Mouse (Mus musculus) liver, adult 2 months (tissue): ENCODE measurements at regions not wholly inside any gene's neighbourhood (a gene's known extent, or its start where the extent isn't known, plus 50 kb on each side); places are given as distances from the start of the nearest gene placed in this dataset.

Experiments used
- DNase-seq: peaks from one replicate; pipeline ENCODE4 v3.0.0-alpha.2; 2011; ENCODE audit warnings: low read depth, low spot score; ENCODE audit errors: extremely low read depth
- H3K27ac ChIP-seq: fragments of 200-500 bp; replicated peaks from 2 replicates; pipeline ENCODE4 v1.5.1; 2012; ENCODE audit warnings: low read depth, mild to moderate bottlenecking, control low read depth, inconsistent platforms, low read length; ENCODE audit not compliant: insufficient read depth
- H3K27me3 ChIP-seq: fragments of 200-500 bp; 2 replicates; pipeline ENCODE4 v1.6.1; 2012; ENCODE audit warnings: mild to moderate bottlenecking, moderate library complexity, low read length, inconsistent platforms; ENCODE audit not compliant: control insufficient read depth, insufficient read depth
- H3K36me3 ChIP-seq: fragments of 200-500 bp; 2 replicates; pipeline ENCODE4 v1.6.1; 2012; ENCODE audit warnings: low read length, inconsistent platforms; ENCODE audit not compliant: control insufficient read depth, insufficient read depth
- H3K4me1 ChIP-seq: fragments of 200-500 bp; 2 replicates; pipeline ENCODE4 v1.6.1; 2011; ENCODE audit warnings: low read length; ENCODE audit not compliant: control insufficient read depth, insufficient read depth
- H3K4me3 ChIP-seq: fragments of 200-500 bp; 2 replicates; pipeline ENCODE4 v1.5.1; 2011; ENCODE audit warnings: low read depth, mild to moderate bottlenecking, control low read depth, low read length, moderate library complexity; ENCODE audit not compliant: insufficient read depth
- H3K79me2 ChIP-seq: fragments of 200-500 bp; 2 replicates; pipeline ENCODE4 v1.6.1; 2012; ENCODE audit warnings: inconsistent platforms, mild to moderate bottlenecking, low read length, moderate library complexity; ENCODE audit not compliant: control insufficient read depth, insufficient read depth
- H3K9ac ChIP-seq: fragments of 200-500 bp; 2 replicates; pipeline ENCODE4 v1.6.1; 2012; ENCODE audit warnings: low read depth, mild to moderate bottlenecking, control low read depth, inconsistent platforms, low read length
- CTCF ChIP-seq: fragments of 200-500 bp; IDR thresholded peaks from 2 replicates; pipeline ENCODE4 v1.5.1; 2011; ENCODE audit warnings: low read depth, low read length, control low read depth
- POLR2A ChIP-seq: fragments of 200-500 bp; IDR thresholded peaks from 2 replicates; pipeline ENCODE4 v1.6.1; 2011; ENCODE audit warnings: low read length, control low read depth; ENCODE audit not compliant: insufficient read depth; ENCODE audit errors: extremely low read depth
- WGBS: fragments of 180-500 bp; shearing (Covaris S2); methylation state at CpG from one replicate; pipeline ENCODE4 v1.1.7; 2018; 5-methylcytosine and 5-hydroxymethylcytosine counted together

DNA sequence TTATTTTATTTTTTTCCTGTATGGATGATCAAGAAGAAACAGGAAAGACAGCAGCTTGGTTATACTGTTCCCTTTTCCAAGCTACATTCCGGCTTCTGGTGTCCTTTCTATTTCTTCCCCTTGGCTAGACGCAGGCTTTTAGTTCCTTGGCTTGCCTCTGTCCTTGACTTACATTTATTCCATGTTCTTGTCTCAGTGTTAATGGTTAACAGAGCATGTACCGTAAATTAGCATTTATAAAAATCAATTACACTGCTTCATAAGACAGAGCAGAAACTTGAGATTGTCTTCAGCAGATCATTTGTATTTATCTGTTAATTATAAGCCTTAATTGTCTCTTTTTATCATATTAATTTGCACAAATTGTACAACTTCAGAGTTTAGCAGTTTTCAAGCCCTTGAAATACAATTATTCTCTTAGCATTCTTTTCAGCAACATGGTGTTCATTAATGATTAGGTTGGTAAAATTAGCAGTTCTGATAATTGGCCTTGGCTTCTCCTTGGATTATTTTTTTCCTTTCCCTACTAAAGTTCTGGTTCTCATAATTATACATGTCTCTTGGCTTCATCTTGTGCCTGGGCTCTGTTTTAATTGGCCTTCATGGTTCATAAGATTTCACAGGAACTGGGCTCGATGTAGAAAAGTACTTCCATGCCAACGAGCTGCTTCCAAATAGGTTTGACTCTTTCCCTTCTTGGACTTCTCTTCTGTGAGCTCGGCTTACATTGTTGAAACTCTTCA, 215.4 kb downstream of the Sptssa start:
- Histone ChIP-seq H3K27ac (no peak overlapping the region), H3K79me2 (no peaks in the 10 kb centered on the region), H3K27me3 (no peaks in the 10 kb centered on the region; the same call in 1 of the 2 replicates), H3K9ac (no peak overlapping the region), H3K36me3 (no peaks in the 10 kb centered on the region), H3K4me3 (no peak overlapping the region), H3K4me1 (peaks cover 4% of the 10 kb centered on the region; the same call in 1 of the 2 replicates)
- TF ChIP-seq POLR2A = no peak
- TF ChIP-seq CTCF = no peak
- 74% methylated on average over 6 of the region's 6 CpGs for WGBS
- DNase-seq = no peak

DNA sequence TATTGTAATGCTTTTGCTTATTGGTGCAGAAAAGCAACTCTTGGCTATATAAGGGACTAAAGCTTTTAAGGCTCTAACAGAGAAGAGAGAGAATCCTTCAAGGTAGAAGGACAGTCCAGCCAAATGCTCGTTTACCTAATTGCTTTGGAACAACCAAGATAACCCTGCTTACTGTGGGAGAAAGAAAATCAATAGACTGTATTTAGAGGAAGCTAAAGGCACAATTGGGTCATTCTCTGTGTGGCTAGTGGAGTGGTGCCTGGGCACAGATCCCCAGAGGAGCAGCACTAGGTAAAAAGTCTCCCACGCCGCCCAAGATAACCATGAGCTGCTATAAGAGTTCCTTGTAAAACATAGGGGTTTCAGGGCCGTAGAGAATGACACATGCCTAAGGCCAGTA, 217.6 kb downstream of the Sptssa start:
- no peaks in the 10 kb centered on the region; the same call in 1 of the 2 replicates for H3K27me3 ChIP-seq
- TF ChIP-seq POLR2A (no peak), CTCF (no peak)

DNA sequence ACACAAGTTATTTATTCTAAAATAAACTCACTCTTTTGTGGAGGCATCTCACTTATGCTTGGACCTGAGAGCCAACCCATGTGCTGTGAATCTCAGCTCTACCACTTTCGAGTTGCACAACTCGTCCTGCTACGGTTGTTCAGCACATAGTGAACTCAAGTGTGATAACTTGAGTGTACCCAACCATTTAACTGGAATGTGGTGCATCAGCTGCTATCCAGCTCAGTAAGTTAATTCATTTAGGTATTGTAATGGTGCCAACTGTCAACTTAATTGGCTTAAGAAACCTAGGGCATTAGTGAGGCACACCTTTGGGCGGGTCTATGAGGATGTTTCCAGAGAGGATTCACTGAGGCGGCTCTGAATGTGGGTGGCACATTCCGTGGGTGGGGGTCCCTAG, 221.6 kb upstream of the Egln3 start:
- TF ChIP-seq POLR2A = no peak
- no peak for TF ChIP-seq CTCF
- Histone ChIP-seq H3K4me1 (no peaks in the 10 kb centered on the region), H3K79me2 (no peaks in the 10 kb centered on the region), H3K36me3 (no peaks in the 10 kb centered on the region), H3K9ac (no peak overlapping the region), H3K27ac (no peak overlapping the region), H3K27me3 (no peaks in the 10 kb centered on the region), H3K4me3 (no peak overlapping the region)
- 86% methylated on average over 6 of the region's 6 CpGs for WGBS
- no peak for DNase-seq

More for the DNA sequence above, 217.6 kb downstream of the Sptssa start:
- no peak overlapping the region for H3K4me3 ChIP-seq
- DNase-seq = peak; percentile 92
- H3K9ac ChIP-seq = no peak overlapping the region
- no peaks in the 10 kb centered on the region for H3K36me3 ChIP-seq
- no peaks in the 10 kb centered on the region for H3K79me2 ChIP-seq
- H3K4me1 ChIP-seq = peaks cover 4% of the 10 kb centered on the region; the same call in 1 of the 2 replicates
- H3K27ac ChIP-seq = no peak overlapping the region
- WGBS = 23% methylated on average over 4 of the region's 4 CpGs

DNA sequence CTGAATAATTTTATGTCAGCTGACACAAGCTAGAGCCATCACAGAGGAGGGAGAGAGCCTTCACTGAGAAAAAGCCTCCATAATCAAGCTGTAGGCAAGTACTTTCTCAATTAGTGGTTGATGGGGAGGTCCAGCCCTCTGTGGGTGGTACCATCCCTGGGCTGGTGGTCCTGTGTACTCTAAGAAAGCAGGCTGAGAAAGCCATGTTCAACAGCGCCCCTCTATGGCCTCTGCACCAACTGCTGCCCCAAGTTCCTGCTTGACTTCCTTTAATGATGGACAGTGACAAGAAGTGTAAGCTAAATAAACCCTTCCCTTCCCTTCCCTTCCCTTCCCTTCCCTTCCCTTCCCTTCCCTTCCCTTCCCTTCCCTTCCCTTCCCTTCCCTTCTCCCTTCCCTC, 211.2 kb upstream of the Egln3 start:
- Histone ChIP-seq H3K9ac (no peak overlapping the region), H3K4me3 (no peak overlapping the region), H3K27me3 (no peaks in the 10 kb centered on the region), H3K36me3 (no peaks in the 10 kb centered on the region), H3K79me2 (no peaks in the 10 kb centered on the region), H3K4me1 (no peaks in the 10 kb centered on the region), H3K27ac (no peak overlapping the region)
- TF ChIP-seq POLR2A = no peak
- TF ChIP-seq CTCF = no peak
- no peak for DNase-seq
- 76% methylated on average over 1 of the region's 1 CpGs for WGBS

DNA sequence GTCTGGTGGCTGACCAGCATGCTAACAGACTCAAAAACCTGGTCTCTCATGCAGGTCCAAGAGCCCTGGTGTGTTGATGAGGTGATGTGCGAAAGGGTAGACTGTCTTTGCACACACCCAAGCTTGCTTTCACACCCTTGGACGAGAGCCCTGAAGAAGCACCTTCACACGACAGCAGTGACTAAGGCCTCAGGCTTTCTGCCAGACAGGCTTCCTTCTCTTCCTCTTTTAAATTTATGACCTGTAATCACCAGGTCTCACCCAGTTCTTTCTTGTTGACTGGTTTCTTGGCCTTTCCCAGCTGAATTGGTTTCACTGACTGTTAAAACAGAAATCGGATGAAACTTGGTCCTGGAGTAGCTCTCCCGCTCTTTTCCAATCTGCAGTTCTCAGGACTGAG, 210.5 kb upstream of the Egln3 start:
- no peak overlapping the region for H3K27ac ChIP-seq
- WGBS = 95% methylated on average over 5 of the region's 5 CpGs
- TF ChIP-seq CTCF = no peak
- no peak for TF ChIP-seq POLR2A
- no peaks in the 10 kb centered on the region for H3K4me1 ChIP-seq
- H3K4me3 ChIP-seq = no peak overlapping the region
- no peaks in the 10 kb centered on the region for H3K27me3 ChIP-seq
- H3K79me2 ChIP-seq = no peaks in the 10 kb centered on the region
- H3K36me3 ChIP-seq = no peaks in the 10 kb centered on the region
- no peak for DNase-seq
- no peak overlapping the region for H3K9ac ChIP-seq

DNA sequence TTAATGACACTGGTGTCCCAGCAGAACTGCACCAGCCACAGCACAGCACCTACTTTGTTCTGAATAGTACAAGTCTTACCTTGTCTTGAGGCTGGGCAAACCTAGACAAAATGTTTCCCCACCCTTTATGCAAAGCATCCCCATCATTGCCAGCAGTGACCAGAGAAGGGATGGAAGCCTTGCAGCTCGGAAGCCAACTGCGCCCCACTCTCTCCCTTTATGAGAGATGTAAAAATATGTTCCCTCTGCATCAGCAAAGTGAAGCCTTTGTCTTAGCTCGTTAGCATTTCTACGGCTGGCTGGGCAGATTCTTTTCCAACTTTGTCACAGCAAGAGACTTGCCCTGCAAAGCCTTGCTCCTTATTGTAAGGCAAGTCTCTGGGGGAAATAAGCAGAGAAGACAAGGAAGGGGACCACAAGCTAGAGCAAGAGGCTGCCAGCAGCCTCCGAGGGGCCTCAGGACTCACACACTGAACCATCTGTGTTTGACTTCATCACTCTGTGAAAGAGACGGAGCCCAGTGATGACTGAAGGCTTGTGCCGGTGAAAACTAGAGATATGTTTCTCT, 206.5 kb upstream of the Egln3 start:
- TF ChIP-seq POLR2A (no peak), CTCF (no peak)
- Histone ChIP-seq H3K9ac (no peak overlapping the region), H3K27me3 (no peaks in the 10 kb centered on the region), H3K4me1 (no peaks in the 10 kb centered on the region), H3K4me3 (no peak overlapping the region), H3K27ac (no peak overlapping the region), H3K79me2 (no peaks in the 10 kb centered on the region), H3K36me3 (no peaks in the 10 kb centered on the region)
- DNase-seq = no peak
- WGBS = 91% methylated on average over 7 of the region's 7 CpGs
